Mouse (Mus musculus) layer of hippocampus, adult 9-11 months (tissue): Measurements from ENCODE around the gene Zfp992.
"Not testable (repeated sequence)": the region's sequence is repeated elsewhere in the genome, so short reads cannot be mapped to it uniquely, and the experiment has no call there.

Source experiments
- DNase-seq: peaks from one replicate; pipeline ENCODE4 v3.0.0; 2022

Zfp992 gene

DNA sequence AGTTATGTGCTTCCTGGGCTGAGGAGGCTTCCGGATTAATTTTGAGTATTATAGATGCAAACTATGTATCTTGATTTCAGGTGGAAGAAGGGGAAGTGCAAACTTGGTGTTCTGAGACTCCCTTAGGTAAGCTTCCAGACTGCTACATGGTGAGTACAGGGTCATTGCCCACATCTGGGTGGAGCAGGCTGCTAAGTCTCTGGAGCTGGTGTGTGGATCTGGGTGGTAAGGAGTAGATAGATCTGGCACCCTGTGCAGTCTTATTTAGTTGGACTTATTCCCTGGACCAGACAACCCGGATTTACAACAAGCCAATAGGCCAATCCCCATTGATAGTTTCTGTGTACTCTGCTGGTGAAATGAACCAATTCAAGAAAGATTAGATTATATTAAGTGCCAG lies at the start of gene Zfp992:
TSS of gene Zfp992 (plus strand) at position 74 of the 400 bp plus-strand sequence.
- DNase-seq: not testable (repeated sequence)

DNA sequence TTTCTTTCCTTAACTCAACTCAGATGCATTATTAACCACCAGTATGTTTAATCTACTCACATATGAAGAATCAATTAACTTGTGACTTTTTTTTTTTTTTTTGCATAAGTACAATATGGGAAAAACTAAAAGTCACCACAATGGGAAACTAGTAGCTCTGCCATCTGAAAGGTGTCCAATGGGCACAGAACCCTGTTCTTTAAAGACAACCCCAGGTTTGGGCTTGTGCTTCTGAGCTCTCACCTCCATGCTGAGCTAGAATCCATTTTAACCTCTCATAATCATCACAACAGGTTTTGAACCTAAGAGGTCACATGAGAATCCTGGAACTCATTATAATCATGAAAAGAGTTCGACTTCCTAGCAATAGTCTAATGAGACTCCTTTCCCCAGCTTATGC lies 19.4 kb upstream of the Zfp992 start:
- DNase-seq: not testable (repeated sequence)

- not testable (repeated sequence) for DNase-seq
These were observed 17.9 kb upstream of the Zfp992 start for GRCm38 (mm10) chr4:146430876-146431275.

- DNase-seq: not testable (repeated sequence)
These were observed 13.3 kb upstream of the Zfp992 start for GRCm38 (mm10) chr4:146435539-146435938.

DNA sequence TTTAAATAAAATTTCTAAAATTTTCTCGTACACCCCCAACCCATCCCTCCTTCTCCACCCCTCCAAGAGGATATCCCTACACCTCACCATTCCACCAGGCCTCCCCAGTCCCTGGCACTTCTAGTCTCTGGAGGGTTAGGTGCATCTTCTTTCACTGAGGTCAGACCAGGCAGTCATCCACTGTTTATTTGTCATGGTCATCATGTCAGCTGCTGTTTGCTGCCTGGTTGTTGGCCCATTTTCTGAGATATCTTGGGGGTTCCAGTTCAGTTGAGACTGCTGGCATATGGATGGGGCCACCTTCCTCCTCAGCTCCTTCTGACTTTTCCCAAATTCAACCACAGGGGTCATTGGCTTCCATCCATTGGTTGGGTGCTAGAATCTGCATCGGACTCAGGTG lies 11.6 kb upstream of the Zfp992 start:
- not testable (repeated sequence) for DNase-seq

- not testable (repeated sequence) for DNase-seq
These were observed 4.5 kb upstream of the Zfp992 start for GRCm38 (mm10) chr4:146444345-146444744.

GRCm38 (mm10) chr4:146445121-146445520 lies 3.7 kb upstream of the Zfp992 start:
- DNase-seq: not testable (repeated sequence)

GRCm38 (mm10) chr4:146446135-146446534 lies 2.7 kb upstream of the Zfp992 start:
- DNase-seq: not testable (repeated sequence)

GRCm38 (mm10) chr4:146447016-146447415 lies 1.8 kb upstream of the Zfp992 start:
- not testable (repeated sequence) for DNase-seq

DNA sequence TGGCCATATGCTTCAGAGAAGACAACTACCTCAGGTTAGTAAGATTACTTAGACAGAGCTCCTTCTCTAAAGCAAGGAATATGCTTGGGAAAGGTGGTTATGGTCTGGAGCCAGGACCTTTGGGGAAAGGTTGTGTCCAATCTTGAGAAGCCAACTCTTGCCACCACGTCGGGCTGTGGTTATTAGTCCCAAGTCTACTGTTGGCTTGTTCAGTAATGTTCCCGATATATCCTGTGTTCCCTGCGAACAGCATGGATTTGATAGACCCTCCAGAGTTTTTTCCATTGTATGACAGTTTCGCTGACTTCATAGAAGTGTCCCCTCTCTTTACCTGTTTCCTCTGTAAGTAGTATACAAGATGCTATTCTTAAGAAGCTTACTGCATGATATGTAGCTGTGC lies 888 bp downstream of the Zfp992 start:
- DNase-seq: not testable (repeated sequence)

- DNase-seq: not testable (repeated sequence)
These were observed 3.8 kb downstream of the Zfp992 start for GRCm38 (mm10) chr4:146452576-146452975.

- DNase-seq: not testable (repeated sequence)
These were observed 5.3 kb downstream of the Zfp992 start for GRCm38 (mm10) chr4:146454170-146454569.

DNA sequence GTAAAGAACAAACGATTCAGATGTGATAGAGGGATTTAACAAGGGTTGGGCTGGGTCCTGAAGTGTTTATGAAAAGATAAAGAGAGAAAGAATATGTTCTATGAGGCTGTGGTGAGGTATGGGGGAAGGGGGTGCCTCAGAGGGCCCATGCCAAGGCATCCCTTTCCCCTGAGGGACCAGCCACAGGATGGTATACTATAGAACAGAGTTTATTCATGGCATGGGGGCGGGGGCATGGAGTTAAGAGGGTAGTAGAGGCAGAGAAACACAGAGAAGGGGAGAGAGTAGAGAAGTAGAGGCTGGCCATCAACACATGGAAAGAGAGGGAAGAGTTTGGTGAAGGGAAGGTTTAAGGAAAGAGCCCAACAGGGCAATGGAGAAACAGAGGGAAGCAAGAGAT lies 6.1 kb downstream of the Zfp992 start:
- DNase-seq: no peak

GRCm38 (mm10) chr4:146455321-146455721 lies 6.5 kb downstream of the Zfp992 start:
- DNase-seq: no peak

DNA sequence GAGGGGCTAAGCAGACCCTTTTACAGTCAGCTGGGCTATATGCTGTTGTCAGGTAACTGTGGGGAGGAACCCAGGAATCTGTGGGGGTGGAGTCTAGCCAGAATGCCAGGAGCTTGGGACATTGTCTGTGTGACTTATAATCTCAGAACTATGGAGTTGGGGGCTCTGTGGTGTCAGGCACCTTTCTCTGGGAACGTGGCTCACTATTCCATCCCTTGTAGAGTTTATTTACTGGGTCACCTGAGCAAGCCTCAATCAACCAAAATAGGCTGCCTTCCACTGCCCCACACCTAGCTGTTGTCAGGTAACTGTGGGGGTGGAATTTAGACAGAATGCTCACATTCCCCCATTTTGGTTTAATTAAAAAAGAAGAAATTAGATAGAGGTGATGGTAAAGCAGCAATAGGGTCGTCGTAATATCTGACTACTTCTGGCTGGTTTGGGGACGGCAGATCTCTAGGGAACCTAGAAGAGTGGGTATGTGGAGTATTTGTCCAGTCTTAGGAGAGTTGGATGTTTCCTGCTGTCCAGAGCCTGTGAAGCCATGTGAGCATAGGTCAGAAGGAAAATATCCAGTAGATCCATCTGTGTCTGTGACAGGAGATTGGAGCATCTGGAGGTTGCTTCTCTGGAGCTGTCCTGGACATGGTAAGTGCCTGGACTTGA lies 7.4 kb downstream of the Zfp992 start:
- no peak for DNase-seq

GRCm38 (mm10) chr4:146457126-146457525 lies 8.3 kb downstream of the Zfp992 start:
- DNase-seq: no peak

GRCm38 (mm10) chr4:146457720-146458119 lies 8.9 kb downstream of the Zfp992 start:
- no peak for DNase-seq

- DNase-seq: not testable (repeated sequence)
These were observed 11.0 kb downstream of the Zfp992 start for GRCm38 (mm10) chr4:146459822-146460221.

DNA sequence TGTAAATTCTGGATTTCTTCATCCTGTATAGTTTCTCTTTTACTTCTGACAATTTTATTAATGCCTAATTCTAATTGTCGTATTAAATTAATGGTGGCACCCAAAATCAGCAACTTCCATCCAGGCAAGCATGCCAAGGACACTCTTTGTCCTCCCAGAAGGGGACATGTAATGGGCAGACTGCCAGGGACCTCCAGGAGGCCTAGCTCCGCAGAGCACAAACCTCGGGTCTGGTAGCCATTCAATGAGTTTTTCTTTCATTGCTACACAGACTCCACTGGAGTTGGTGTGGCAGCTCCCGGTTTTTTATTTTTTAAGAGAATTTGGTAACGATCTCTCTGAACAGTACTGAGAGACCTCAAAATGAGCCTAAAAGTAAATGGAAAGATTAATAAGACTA lies 11.9 kb downstream of the Zfp992 start:
- not testable (repeated sequence) for DNase-seq

DNA sequence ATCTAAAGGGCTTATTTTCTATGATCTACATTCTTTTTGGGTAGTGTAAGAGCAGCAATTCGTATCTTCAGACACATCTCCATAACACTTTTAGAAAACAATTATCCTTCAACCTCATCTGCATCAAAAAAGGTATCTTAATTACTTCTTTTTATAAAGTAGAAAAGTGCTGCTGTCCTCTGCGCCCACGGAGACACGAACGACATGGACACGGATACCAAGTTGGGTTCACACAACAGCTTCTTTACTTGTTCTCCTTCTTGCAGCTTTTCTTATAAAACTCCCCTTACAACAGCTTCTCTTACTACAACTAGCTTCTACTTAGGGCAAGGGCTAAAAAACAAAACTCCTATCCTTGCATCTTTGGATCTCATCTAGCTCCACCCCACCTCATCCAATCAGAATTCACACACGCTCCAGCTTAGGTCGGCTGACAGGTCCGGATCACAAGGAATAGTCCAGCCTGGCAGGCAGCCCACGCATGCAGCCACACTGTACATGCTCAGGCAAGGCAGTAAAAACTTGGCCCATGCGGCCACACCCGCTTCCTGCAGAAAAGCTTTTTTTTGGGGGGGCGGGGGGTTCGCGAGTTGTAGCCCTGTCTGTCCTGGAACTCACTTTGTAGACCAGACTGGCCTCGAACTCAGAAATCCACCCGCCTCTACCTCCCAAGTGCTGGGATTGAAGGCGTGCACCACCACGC lies 15.0 kb downstream of the Zfp992 start:
- DNase-seq: not testable (repeated sequence)

- not testable (repeated sequence) for DNase-seq
These were observed 21.2 kb downstream of the Zfp992 start for GRCm38 (mm10) chr4:146469984-146470383.

- not testable (repeated sequence) for DNase-seq
These were observed 25.4 kb downstream of the Zfp992 start for GRCm38 (mm10) chr4:146474181-146474580.

DNA sequence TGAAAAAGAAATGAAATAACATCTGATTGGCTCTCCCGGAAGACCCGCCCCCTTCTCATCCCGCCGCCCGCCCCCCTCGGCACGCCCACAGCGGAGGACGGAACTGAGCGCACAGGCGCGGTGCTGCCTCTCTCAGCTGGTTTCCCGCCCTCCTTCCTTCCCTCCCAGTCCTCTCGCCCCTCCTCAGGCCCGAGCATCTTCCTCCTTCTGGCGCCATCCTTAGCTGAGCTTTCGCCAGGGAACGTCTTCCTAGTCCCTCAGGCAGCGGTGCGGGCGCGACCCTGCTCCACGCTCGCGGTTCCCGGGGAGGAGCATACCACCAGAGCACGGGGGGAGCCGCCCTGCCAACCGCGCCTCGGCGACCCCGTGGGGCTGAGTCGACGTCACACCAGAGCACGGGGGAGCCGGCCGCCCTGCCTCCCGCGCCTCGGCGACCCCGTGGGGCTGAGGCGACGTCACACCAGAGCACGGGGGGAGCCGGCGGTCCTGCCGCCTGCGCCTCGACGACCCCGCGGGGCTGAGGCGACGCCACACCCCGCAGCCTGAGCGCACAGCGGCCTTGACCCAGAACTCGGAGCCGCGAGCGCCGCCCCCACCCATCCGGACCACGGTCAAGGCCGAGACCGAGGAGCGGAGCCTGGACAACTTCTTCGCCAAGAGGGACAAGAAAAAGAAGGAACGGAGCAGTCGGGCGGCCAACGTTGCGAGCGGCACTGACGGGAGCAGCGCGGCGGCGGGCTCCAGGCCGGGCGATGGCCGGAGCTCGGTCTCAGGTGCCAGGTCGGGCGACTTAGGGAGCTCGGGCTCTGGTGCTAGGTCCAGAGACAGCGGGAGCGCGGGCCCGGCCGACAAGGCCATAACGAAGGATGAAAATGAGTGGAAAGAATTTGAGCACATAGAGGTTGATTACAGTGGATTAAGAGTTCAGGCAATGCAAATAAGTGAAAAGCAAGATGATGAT lies 26.2 kb downstream of the Zfp992 start:
- DNase-seq: not testable (repeated sequence)
